Mouse (Mus musculus) layer of hippocampus, adult 9-11 months (tissue): ENCODE measurements around the gene C1ql2.
A peak's percentile ranks its signal among the peaks of the same experiment; 100 is the strongest.

Experiments used
- DNase-seq: peaks from one replicate; pipeline ENCODE4 v3.0.0; 2022

C1ql2 gene

DNA sequence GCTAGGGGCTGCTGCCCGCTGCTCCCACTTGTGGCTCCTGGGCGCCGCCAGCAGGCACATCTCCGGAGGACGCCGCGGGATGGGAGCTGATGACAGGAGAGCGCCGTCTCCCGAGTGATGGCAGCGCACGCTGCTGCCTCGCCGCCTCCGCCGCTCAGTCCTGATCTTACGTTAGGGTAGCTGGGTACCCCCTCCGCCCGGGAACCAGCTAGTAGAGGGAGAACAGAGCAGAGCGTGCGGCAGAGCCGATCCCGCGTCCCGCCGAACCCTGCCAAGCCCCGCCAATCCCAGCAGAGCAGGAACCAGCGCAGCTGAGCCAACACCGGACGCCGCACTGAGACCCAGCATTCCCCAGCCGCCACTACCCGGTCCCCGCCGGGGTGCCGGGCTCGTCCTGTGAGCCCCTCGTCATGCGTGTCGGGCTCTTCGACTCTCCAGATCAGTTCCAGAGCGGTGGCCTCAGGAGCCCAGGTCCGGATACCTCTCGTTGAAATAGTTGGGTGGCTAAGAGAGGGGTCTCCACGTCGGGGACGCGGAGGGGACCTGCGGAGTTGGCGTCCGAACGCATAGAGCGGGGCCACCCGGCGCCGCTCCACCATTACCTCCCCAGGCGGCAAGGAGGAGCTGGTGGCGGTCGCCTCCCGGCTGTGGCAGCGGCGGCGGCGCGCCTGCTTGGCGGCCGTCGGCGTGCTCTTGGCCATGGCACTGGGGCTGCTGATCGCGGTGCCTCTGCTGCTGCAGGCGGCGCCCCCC, at the start of gene C1ql2:
Gene C1ql2 (plus strand): TSS at position 164 of the 753 bp plus-strand sequence.
- DNase-seq = peak; percentile 80

DNA sequence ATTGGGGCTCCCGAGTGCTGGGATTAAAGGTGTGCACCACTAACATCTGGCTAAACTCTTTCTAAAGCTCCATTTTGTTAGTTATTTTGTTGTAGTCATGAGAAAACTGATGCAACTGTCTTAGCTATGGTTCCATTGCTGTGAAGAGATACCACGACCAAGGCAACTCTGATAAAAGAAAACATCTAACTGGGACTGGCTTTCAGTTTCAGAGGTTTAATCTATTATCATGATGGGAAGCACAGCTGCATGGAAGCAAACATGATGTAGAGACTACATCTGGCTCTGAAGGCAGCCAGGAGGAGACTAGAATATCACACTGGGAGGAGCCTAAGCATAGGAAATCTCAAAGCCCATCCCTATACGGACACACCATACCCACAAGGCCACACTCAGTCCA, 48.7 kb upstream of the C1ql2 start:
- DNase-seq = no peak

- DNase-seq = no peak
Observed at GRCm38 (mm10) chr1:120293803-120294202, 46.6 kb upstream of the C1ql2 start.

DNA sequence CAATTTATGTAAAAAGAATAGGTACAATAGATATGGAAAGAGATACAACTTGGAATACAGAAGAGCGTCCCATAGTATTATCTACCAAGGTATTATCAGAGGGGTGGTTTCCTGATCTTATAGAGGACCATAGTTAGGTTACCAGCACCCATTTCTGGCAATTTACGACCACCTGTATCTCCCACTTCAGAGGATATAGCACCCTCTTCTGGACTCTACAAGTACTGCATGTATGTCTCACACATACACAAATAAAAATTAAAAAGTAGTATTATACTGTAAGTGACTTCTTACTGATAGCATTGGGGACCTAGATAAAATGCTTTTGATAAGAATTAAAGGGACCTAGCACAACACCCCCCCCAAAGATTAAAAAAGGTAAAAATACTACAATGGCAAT, 43.4 kb upstream of the C1ql2 start:
- DNase-seq = no peak

DNA sequence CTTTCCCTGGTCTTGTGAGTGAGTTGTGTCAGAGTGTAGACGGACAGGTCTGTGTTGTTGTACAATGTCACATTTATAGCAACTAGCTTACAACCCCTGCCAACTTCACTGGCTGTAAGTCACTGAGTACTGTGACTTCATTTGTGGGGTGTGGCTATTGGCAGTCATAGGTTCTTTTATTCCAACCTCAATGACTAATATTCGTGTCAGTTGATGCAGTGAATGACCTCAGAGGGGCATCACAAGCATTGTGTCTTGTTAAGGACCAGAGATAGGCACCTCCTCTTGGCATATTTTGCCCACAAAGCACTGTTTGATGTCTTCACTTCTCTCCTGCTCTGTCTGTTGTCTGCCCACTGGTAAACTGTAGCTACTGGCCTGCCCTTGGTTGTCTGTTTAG, 34.6 kb upstream of the C1ql2 start:
- no peak for DNase-seq

DNA sequence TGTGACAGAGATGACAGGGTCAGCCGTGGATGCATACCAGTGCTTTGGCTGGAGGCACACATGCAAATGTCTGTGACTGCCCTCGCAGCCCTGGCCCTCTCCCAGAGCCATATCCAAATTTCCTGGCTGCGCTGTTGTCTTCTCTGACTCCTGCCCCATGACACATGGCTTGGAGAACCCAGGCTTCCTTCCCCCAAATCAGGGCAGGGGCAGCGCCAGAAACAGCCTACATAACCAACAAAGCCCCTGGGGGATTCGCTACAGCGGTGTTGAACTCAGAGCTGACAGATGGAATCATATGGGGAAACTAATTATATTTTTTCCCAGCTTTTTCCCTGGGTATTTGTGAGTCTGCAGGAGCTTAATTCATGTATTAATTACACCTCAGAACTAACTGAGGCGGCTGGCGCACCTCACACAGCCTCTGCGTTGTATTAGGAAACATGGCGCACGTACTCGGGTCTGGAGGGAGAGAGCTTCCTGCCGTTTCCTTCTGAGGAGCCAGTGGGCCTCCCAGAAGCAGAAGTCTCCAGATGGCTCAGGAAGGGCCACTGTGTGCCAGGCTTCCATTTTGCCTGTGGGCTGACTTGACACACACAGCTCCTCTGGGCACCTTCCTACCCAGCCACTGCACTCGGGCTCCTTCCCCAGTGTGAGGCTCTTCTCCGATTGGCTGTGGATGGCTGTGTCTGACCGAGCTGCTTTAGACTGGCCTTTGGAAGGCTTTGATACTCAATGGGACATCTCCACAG, 18.9 kb upstream of the C1ql2 start:
- DNase-seq = no peak

GRCm38 (mm10) chr1:120323131-120323561, 17.2 kb upstream of the C1ql2 start:
- DNase-seq = peak; percentile 68

DNA sequence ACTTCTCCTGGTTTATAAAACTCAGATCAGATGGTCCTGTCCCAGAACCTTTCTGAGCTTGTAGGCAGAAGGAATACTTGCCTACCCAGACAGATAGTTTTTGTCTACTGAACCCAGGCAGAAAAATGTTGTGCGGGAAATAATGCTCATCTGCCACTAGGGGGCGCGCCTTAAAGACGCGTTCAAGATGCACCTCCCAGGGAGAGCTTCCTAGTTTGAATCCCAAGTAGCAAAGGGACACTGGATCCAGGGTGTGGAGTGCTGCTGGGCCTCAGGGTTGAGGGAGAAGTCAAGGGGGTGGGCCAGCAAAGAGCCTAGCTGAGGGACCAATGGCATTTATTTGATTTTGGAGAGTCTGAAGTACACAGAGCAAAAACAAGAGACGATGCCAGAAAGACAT, 12.7 kb upstream of the C1ql2 start:
- no peak for DNase-seq

DNA sequence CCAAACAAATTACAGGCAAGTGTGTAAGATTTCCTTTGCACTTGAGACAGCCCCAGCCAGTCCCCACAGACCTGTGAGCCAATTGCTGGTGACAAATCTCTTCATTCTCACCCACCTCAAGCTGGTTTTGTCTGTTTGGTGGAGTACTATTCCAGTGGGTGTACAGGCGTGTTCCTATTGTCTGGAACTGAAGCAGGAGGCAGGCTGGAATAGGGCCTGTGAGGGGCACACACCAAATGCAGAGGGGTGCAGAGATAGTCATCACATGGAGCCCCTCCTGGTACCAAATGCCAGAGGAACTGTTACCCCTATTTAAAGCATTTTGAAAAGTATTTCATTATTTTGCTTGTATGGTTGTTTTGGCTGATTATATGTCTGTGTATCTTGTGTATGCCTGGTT, 12.2 kb upstream of the C1ql2 start:
- peak; percentile 57 for DNase-seq

- DNase-seq = no peak
Observed at GRCm38 (mm10) chr1:120331841-120332240, 8.5 kb upstream of the C1ql2 start.

GRCm38 (mm10) chr1:120337970-120338369, 2.4 kb upstream of the C1ql2 start:
- no peak for DNase-seq

GRCm38 (mm10) chr1:120341172-120341675, 842 bp downstream of the C1ql2 start:
- DNase-seq = no peak

- no peak for DNase-seq
Observed at GRCm38 (mm10) chr1:120341811-120342370, 1.5 kb downstream of the C1ql2 start.

DNA sequence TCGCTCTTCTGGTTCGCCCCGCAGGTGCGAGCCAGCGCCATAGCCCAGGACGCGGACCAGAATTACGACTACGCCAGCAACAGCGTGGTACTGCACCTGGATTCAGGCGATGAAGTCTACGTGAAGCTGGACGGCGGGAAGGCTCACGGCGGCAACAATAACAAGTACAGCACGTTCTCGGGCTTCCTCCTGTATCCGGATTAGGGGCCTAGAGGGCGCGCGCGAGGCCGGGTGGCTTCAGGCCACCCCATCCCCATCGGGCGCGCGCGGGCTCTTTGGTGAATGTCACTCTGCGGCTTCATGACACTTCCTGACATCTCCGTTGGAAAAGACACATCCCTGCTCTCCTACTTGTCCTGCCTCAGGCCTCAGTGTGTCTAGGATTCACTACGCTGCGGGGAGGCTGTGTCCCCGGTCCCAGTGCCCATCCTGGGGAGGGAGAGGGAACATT, 2.0 kb downstream of the C1ql2 start:
- DNase-seq = peak; percentile 30

- no peak for DNase-seq
Observed at GRCm38 (mm10) chr1:120345001-120345400, 4.6 kb downstream of the C1ql2 start.

- DNase-seq = no peak
Observed at GRCm38 (mm10) chr1:120354387-120354786, 14.0 kb downstream of the C1ql2 start.

- peak; percentile 64 for DNase-seq
Observed at GRCm38 (mm10) chr1:120357371-120358274, 17.2 kb downstream of the C1ql2 start.

DNA sequence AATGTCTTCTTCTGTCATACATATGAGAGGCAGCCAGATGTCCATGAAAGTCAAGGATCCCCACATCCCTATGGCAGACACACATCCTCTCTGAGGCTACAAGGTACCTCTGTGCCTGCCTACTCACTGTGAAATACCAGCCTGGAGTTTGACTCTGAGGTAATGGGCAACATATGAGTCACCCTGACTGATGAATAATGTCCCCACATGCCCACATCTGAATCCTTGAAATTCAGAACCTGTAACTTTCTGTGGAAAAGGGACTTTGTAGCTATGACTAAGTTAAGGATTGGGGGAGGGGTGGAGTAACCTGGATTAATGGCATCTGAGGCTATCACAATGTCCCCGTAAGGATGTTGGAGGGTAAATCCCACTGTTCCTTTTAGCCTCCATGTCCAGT, 23.3 kb downstream of the C1ql2 start:
- DNase-seq = no peak

GRCm38 (mm10) chr1:120368138-120368537, 27.8 kb downstream of the C1ql2 start:
- DNase-seq = no peak

DNA sequence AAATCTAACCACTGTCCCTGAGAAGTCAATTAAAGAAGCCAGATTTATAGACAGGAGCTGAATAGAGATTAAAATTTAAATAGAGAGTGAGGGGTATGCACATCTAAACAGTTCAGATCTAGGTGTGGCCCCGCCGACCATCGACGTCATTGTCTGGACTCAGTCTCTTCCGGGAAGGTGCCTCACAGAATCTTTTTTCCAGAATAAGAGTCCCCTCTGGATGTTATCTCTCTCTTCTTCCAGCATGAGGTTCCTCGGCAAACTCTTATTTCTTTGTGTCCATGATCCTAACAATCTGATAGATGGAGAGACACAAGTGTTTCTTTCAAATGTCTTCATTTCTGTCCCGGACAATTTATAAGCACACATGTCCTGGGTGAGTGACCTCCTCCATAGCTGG, 33.7 kb downstream of the C1ql2 start:
- no peak for DNase-seq

DNA sequence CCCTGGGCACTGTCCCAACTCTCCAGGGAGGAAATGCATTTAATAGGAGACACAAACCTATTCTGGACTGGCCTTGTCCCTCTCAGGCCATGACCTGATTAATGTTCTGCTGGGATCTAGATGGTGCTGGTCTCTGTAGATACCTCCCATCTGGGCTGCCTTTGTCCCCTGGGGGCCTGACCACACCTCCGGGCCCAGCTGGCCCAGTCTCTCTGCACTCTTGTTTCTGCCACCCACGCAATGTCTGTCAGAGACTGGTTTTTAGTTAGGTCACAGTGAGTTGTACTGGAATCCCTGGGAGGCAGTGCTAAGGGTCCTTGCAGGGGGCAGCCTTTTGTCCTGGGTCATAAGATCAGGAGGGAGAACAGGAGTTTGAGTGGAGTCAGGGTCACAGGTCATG, 34.5 kb downstream of the C1ql2 start:
- DNase-seq = no peak

DNA sequence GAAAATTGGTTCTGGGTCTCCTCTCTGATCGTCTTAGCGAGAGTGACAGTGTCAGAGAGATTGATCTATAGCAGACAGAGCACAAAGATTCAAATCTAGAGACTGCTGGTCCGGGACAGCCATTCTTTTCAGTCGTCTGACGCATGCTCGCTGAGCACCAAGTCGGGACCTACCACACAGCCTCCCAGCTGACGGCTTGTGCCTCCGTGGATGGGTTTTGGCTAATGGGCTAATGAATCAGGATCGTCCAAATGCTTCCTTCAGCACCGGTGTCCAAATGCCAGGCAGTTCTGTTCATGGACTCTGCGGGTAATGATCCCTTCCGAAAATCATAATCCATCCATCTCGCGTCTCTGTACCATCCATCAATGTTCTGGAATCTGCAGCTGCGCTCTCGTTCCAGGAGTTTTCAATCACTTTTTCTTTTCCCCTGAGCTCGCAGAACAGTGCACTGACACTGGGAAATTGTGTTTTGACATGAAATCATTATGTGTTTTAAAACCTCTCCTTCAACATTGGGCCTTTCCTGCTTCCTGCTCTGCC, 44.7 kb downstream of the C1ql2 start:
- DNase-seq = no peak
